Mouse (Mus musculus): ENCODE measurements at regions not wholly inside any gene's neighbourhood (a gene's known extent, or its start where the extent isn't known, plus 50 kb on each side); places are given as distances from the start of the nearest gene placed in this dataset.

DNA sequence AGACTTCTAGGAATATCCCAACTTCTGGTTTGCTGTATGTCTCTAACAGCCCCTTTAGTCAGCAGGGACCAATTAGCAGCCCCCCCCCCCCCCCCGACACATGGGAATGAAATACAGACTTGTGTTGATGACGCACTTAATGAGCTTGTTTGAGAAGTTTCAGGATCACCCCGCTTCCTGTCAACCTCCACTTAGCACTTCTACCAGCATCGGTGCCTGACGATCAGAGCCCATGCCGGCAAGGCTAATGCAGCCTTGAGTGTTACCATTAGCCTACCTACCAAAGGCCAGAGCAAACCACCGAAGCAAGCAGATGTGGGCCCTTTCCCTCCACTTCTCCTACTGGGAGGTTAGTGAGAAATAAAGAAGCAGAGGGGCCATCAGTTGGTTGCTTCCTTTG, 201.7 kb upstream of the Map3k7 start:
- no peak for TF ChIP-seq CTCF (IDR thresholded peaks at IDR 0.05 in 2 of 3, conservative IDR thresholded peaks at IDR 0.05 in 1 of 3; ENCODE audit: control insufficient read depth in 1 of 3, insufficient read depth in 1 of 3, low read depth in 2 of 3, low read length in 3 of 3, poor library complexity in 1 of 3, severe bottlenecking in 1 of 3)
- TF ChIP-seq POLR2AphosphoS5 (IDR thresholded peaks at IDR 0.05; ENCODE audit: borderline replicate concordance, low read depth, low read length), result no peak
- no peak for TF ChIP-seq MAX (IDR thresholded peaks at IDR 0.05; ENCODE audit: low read length)
- TF ChIP-seq MXI1 (IDR thresholded peaks at IDR 0.05; ENCODE audit: low read depth, low read length), result no peak
- TF ChIP-seq EP300 (IDR thresholded peaks at IDR 0.05; ENCODE audit: low read depth in 1 of 2, low read length in 2 of 2), result no peak
- no peak for TF ChIP-seq ELF1 (IDR thresholded peaks at IDR 0.05; ENCODE audit: low read depth, low read length)
- TF ChIP-seq POLR2AphosphoS2 (IDR thresholded peaks at IDR 0.05; ENCODE audit: low read length), result no peak
- TF ChIP-seq ZC3H11A (IDR thresholded peaks at IDR 0.05; ENCODE audit: low read depth, low read length), result no peak
- no peak for TF ChIP-seq USF2 (IDR thresholded peaks at IDR 0.05; ENCODE audit: borderline replicate concordance in 1 of 2, insufficient read depth in 1 of 2, low read depth in 1 of 2, low read length in 2 of 2)

All from MEL (cell line).